Mouse (Mus musculus): ENCODE results near the gene Syt1. TPM values are rescaled to one million over a fixed set of nuclear protein-coding genes. Genes with fewer than 3 reads are reported as not detected.

Gene Syt1
- polyA plus RNA-seq, 1 experiment from 2014 or later, result 1.0 TPM

DNA sequence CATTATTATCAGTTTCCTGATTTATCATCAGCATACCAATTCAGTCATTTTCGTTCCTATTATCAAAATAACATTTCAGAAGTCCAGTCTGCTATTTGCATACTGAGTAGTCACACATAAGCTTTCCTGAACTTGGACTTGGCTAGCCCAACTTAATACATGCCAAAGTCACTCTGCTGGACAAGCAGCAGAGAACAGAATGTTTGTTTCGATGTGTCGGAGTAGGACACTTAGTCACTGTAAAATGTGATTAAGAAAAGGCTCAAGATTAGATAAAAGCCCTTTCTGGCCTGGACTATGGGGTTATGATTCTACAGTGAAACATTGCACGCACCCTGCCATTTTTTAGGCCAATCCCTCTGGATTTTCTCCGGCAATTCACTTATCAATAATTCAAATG is 114.3 kb downstream of the Syt1 start:
- H3K27ac ChIP-seq (ENCODE audit: low read depth, low read length), result no peak overlapping the region
- no peaks in the 10 kb centered on the region for H3K36me3 ChIP-seq (ENCODE audit: control insufficient read depth, insufficient read depth, low read length)
- ATAC-seq (ENCODE audit: low FRiP score, low TSS enrichment), result no peak
- H3K4me3 ChIP-seq (ENCODE audit: low read length), result no peak overlapping the region
- H3K4me1 ChIP-seq (ENCODE audit: control insufficient read depth, insufficient read depth, low read length), result no peaks in the 10 kb centered on the region
- no peak overlapping the region for H3K9ac ChIP-seq (ENCODE audit: low read depth, low read length)
- WGBS, result 85% methylated on average over 5 of the region's 5 CpGs
- no peaks in the 10 kb centered on the region for H3K9me3 ChIP-seq (ENCODE audit: control insufficient read depth, low read length)
- no peak overlapping the region for H3K4me2 ChIP-seq (replicated peaks; ENCODE audit: low read depth, low read length)
- no peaks in the 10 kb centered on the region for H3K27me3 ChIP-seq (ENCODE audit: control insufficient read depth, insufficient read depth, low read length)

DNA sequence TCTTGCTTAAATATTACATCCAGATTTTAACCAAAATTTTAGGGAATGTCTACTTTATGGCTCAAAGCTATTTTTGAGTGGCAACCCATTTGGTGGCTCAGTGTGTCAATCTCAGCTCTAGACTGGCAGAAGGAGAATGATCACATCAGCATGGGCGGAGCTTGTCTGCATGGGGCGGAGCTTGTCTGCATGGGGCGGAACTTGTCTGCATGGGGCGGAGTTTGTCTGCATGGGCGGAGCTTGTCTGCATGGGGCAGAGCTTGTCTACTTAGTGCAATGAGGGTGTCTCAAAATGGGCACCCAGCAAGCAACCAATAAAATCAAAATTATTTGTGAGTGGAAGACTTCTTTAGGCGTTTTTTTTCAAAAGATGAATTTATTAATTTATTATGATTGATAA is 117.5 kb downstream of the Syt1 start:
- Histone ChIP-seq H3K27me3 (ENCODE audit: control insufficient read depth, insufficient read depth, low read length) (no peaks in the 10 kb centered on the region), H3K4me3 (ENCODE audit: low read length) (no peak overlapping the region), H3K9me3 (ENCODE audit: control insufficient read depth, low read length) (no peaks in the 10 kb centered on the region), H3K36me3 (ENCODE audit: control insufficient read depth, insufficient read depth, low read length) (no peaks in the 10 kb centered on the region), H3K9ac (ENCODE audit: low read depth, low read length) (no peak overlapping the region), H3K27ac (ENCODE audit: low read depth, low read length) (no peak overlapping the region), H3K4me1 (ENCODE audit: control insufficient read depth, insufficient read depth, low read length) (no peaks in the 10 kb centered on the region), H3K4me2 (replicated peaks; ENCODE audit: low read depth, low read length) (no peak overlapping the region)
- WGBS, result 91% methylated on average over 6 of the region's 6 CpGs
- ATAC-seq (ENCODE audit: low FRiP score, low TSS enrichment), result no peak

DNA sequence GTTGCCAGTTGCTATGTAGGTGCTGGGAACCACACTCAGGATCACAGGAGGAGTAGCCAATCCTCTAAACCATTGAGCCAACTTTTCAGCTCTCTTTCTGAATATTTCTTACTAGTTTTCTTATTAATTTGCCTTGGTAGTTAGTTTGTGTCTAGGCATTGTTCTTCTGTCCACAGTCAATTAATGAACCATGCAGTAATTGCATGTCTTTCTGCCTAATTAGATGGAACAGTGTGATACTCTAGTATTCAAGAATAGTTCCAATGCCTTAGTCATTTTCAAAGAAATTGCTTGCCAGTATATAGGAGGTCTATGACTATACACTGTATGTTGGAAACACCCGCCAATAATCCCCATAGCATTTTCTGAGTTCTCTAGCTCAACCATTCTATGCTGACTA is 118.3 kb downstream of the Syt1 start:
- no peaks in the 10 kb centered on the region for H3K9me3 ChIP-seq (ENCODE audit: control insufficient read depth, low read length)
- no peaks in the 10 kb centered on the region for H3K27me3 ChIP-seq (ENCODE audit: control insufficient read depth, insufficient read depth, low read length)
- WGBS, result 93% methylated on average over 1 of the region's 1 CpGs
- no peak for ATAC-seq (ENCODE audit: low FRiP score, low TSS enrichment)
- H3K4me2 ChIP-seq (replicated peaks; ENCODE audit: low read depth, low read length), result no peak overlapping the region
- no peak overlapping the region for H3K27ac ChIP-seq (ENCODE audit: low read depth, low read length)
- no peaks in the 10 kb centered on the region for H3K4me1 ChIP-seq (ENCODE audit: control insufficient read depth, insufficient read depth, low read length)
- H3K36me3 ChIP-seq (ENCODE audit: control insufficient read depth, insufficient read depth, low read length), result no peaks in the 10 kb centered on the region
- no peak overlapping the region for H3K4me3 ChIP-seq (ENCODE audit: low read length)
- no peak overlapping the region for H3K9ac ChIP-seq (ENCODE audit: low read depth, low read length)

DNA sequence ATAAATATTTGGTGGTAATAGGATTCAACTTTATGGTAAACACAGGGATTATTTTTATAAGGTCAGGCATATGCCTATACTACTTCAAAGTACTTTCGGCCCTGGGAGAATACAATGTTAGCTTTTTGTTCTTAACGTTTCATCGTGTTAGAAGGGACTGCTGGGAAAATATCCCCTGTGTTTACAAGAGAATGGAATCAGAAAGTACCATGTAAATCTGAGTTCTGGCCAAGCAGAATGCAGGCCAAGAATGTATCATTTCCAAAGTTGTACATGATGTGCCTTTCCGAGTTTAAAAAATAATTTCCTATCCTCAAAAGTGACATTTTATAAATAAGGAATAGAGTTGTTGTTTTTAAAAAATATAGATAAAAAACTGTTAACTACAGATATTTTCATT is 121.7 kb downstream of the Syt1 start:
- H3K27me3 ChIP-seq (ENCODE audit: control insufficient read depth, insufficient read depth, low read length), result no peaks in the 10 kb centered on the region
- no peaks in the 10 kb centered on the region for H3K36me3 ChIP-seq (ENCODE audit: control insufficient read depth, insufficient read depth, low read length)
- no peaks in the 10 kb centered on the region for H3K4me1 ChIP-seq (ENCODE audit: control insufficient read depth, insufficient read depth, low read length)
- ATAC-seq (ENCODE audit: low FRiP score, low TSS enrichment), result no peak
- H3K4me3 ChIP-seq (ENCODE audit: low read length), result no peak overlapping the region
- no peak overlapping the region for H3K4me2 ChIP-seq (replicated peaks; ENCODE audit: low read depth, low read length)
- H3K27ac ChIP-seq (ENCODE audit: low read depth, low read length), result no peak overlapping the region
- WGBS, result 86% methylated on average over 4 of the region's 4 CpGs
- no peaks in the 10 kb centered on the region for H3K9me3 ChIP-seq (ENCODE audit: control insufficient read depth, low read length)
- H3K9ac ChIP-seq (ENCODE audit: low read depth, low read length), result no peak overlapping the region

DNA sequence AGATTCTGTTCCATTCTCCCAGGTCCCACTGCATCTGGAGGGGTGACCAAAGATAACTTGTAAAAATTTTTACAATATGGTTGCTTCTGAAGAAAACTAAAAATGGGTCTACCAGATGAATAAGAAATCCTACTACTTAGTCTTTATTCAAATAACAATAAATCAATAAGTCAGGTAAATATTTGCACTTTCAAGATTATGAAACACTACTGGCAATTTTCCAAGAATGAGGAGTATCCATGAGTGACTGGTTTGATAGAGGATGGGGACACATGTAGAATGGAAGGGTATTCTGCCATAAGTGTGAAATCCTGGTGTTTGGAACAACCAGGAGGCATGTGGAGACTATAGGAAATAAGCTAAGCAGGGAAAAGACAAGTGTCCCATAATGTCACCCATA is 124.0 kb downstream of the Syt1 start:
- Histone ChIP-seq H3K27me3 (ENCODE audit: control insufficient read depth, insufficient read depth, low read length) (no peaks in the 10 kb centered on the region), H3K36me3 (ENCODE audit: control insufficient read depth, insufficient read depth, low read length) (no peaks in the 10 kb centered on the region), H3K4me1 (ENCODE audit: control insufficient read depth, insufficient read depth, low read length) (no peaks in the 10 kb centered on the region), H3K27ac (ENCODE audit: low read depth, low read length) (no peak overlapping the region), H3K4me3 (ENCODE audit: low read length) (no peak overlapping the region), H3K9me3 (ENCODE audit: control insufficient read depth, low read length) (no peaks in the 10 kb centered on the region), H3K9ac (ENCODE audit: low read depth, low read length) (no peak overlapping the region), H3K4me2 (replicated peaks; ENCODE audit: low read depth, low read length) (no peak overlapping the region)
- ATAC-seq (ENCODE audit: low FRiP score, low TSS enrichment), result no peak

DNA sequence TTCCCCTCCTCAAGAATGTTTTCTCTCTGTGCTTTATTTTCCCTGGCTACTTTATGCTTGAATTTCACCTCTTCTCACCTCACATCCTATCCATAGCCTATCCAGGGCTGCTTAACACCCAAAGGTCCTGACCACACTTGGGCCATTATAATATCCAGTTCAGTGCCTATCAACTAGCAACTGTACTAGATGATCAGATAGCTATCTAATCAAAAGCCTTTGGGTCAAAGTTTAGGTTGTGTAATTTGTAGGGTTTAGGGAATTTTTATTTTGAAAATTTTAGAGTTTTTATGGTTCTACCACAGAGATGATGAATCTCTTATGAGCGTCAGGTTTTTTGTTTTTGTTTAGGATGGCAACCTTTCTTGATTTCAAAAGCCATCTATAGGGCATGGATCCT is 125.0 kb downstream of the Syt1 start:
- Histone ChIP-seq H3K36me3 (ENCODE audit: control insufficient read depth, insufficient read depth, low read length) (no peaks in the 10 kb centered on the region), H3K9ac (ENCODE audit: low read depth, low read length) (no peak overlapping the region), H3K9me3 (ENCODE audit: control insufficient read depth, low read length) (no peaks in the 10 kb centered on the region), H3K27ac (ENCODE audit: low read depth, low read length) (no peak overlapping the region), H3K4me1 (ENCODE audit: control insufficient read depth, insufficient read depth, low read length) (no peaks in the 10 kb centered on the region), H3K27me3 (ENCODE audit: control insufficient read depth, insufficient read depth, low read length) (no peaks in the 10 kb centered on the region), H3K4me3 (ENCODE audit: low read length) (no peak overlapping the region), H3K4me2 (replicated peaks; ENCODE audit: low read depth, low read length) (no peak overlapping the region)
- no peak for ATAC-seq (ENCODE audit: low FRiP score, low TSS enrichment)
- WGBS, result 90% methylated on average over 1 of the region's 1 CpGs

DNA sequence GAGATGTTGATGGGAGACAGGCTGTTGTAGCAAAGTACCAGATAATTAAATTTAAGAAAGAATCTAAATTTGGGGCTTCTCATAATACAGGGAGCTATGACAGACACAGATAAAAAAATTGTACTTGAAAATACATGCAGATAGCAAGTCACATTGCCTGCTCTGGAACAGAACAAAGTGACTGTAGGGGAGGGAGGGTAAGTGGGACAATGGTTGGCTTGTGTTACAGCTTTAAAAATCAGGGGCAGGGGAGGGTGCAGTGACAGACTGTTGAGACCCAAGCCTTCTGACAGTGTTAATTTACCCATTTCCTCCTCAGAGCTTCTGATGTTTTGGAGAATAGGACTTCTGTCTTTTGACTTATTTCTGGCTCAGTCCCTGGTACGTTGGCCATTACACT is 126.3 kb downstream of the Syt1 start:
- no peaks in the 10 kb centered on the region for H3K9me3 ChIP-seq (ENCODE audit: control insufficient read depth, low read length)
- no peak overlapping the region for H3K4me3 ChIP-seq (ENCODE audit: low read length)
- no peak overlapping the region for H3K9ac ChIP-seq (ENCODE audit: low read depth, low read length)
- no peaks in the 10 kb centered on the region for H3K4me1 ChIP-seq (ENCODE audit: control insufficient read depth, insufficient read depth, low read length)
- no peak overlapping the region for H3K4me2 ChIP-seq (replicated peaks; ENCODE audit: low read depth, low read length)
- 57% methylated on average over 1 of the region's 1 CpGs for WGBS
- no peaks in the 10 kb centered on the region for H3K27me3 ChIP-seq (ENCODE audit: control insufficient read depth, insufficient read depth, low read length)
- H3K36me3 ChIP-seq (ENCODE audit: control insufficient read depth, insufficient read depth, low read length), result no peaks in the 10 kb centered on the region
- no peak overlapping the region for H3K27ac ChIP-seq (ENCODE audit: low read depth, low read length)
- ATAC-seq (ENCODE audit: low FRiP score, low TSS enrichment), result no peak

DNA sequence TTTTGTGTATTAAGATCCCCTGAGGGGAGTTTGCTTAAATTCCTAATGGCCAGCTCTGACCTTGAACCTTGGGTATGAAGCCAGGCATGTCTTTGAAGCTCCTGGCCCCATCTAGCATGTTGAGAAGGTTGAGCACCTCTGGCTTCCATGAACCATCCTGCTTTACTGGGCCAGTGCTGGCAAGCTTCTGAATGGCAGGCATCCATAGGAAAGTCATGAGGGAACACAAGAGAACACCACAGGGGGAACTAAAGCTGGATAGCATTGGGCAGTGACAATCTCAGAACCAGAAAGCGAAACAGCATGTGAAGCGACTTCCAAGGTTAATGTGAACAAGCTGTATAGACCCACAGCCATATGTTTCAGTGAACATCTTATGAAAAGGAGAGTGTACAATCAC is 130.4 kb downstream of the Syt1 start:
- H3K27ac ChIP-seq (ENCODE audit: low read depth, low read length), result no peak overlapping the region
- no peaks in the 10 kb centered on the region for H3K27me3 ChIP-seq (ENCODE audit: control insufficient read depth, insufficient read depth, low read length)
- H3K9ac ChIP-seq (ENCODE audit: low read depth, low read length), result no peak overlapping the region
- 90% methylated on average over 2 of the region's 2 CpGs for WGBS
- H3K9me3 ChIP-seq (ENCODE audit: control insufficient read depth, low read length), result no peaks in the 10 kb centered on the region
- H3K4me1 ChIP-seq (ENCODE audit: control insufficient read depth, insufficient read depth, low read length), result no peaks in the 10 kb centered on the region
- ATAC-seq (ENCODE audit: low FRiP score, low TSS enrichment), result no peak
- no peak overlapping the region for H3K4me3 ChIP-seq (ENCODE audit: low read length)
- H3K36me3 ChIP-seq (ENCODE audit: control insufficient read depth, insufficient read depth, low read length), result no peaks in the 10 kb centered on the region
- no peak overlapping the region for H3K4me2 ChIP-seq (replicated peaks; ENCODE audit: low read depth, low read length)

DNA sequence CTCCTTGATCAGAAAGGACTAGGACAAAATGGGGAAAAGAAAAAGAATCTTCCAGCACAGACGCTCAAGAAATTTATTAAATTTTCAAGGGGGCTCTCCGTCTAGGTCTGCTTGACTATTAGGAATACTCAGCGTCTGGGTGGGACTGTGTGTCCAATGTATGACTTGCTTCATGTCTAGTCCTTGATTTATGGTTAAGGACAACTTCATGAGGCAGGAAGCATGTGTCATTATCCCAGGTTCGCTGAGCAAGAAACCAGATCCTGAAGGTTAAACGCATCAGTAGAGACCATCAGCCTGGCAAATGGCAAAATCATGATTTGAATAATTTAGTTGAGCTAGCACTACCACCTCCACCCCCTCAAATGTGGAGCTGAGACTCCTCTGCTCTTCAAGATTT is 135.1 kb downstream of the Syt1 start:
- Histone ChIP-seq H3K4me2 (replicated peaks; ENCODE audit: low read depth, low read length) (no peak overlapping the region), H3K9me3 (ENCODE audit: control insufficient read depth, low read length) (no peaks in the 10 kb centered on the region), H3K4me1 (ENCODE audit: control insufficient read depth, insufficient read depth, low read length) (no peaks in the 10 kb centered on the region), H3K9ac (ENCODE audit: low read depth, low read length) (no peak overlapping the region), H3K36me3 (ENCODE audit: control insufficient read depth, insufficient read depth, low read length) (no peaks in the 10 kb centered on the region), H3K27ac (ENCODE audit: low read depth, low read length) (no peak overlapping the region), H3K4me3 (ENCODE audit: low read length) (no peak overlapping the region), H3K27me3 (ENCODE audit: control insufficient read depth, insufficient read depth, low read length) (no peaks in the 10 kb centered on the region)
- peak; percentile 81 for ATAC-seq (ENCODE audit: low FRiP score, low TSS enrichment)
- WGBS, result 44% methylated on average over 5 of the region's 5 CpGs

DNA sequence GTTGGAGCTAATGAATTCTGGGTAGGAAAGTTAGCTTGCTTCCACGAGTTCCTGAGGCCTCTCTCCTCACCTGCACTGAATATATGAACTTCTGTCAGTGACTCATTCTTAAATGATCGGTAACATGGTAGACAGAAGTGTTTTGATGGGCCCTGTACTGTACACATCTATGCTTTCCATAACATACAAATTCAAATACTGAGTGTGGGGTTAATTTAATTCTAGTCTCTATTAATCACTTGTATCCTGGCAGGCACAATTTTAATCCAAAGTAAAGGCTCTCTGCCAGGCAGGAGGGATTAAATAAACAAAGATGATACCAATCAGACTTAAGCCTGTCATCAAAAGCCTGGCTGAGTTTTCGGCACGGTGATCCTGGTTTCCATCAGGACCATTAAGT is 136.1 kb downstream of the Syt1 start:
- no peaks in the 10 kb centered on the region for H3K4me1 ChIP-seq (ENCODE audit: control insufficient read depth, insufficient read depth, low read length)
- H3K27ac ChIP-seq (ENCODE audit: low read depth, low read length), result no peak overlapping the region
- H3K36me3 ChIP-seq (ENCODE audit: control insufficient read depth, insufficient read depth, low read length), result no peaks in the 10 kb centered on the region
- WGBS, result 40% methylated on average over 4 of the region's 4 CpGs
- no peak overlapping the region for H3K9ac ChIP-seq (ENCODE audit: low read depth, low read length)
- H3K9me3 ChIP-seq (ENCODE audit: control insufficient read depth, low read length), result no peaks in the 10 kb centered on the region
- ATAC-seq (ENCODE audit: low FRiP score, low TSS enrichment), result 0 out of 2 replicates have a peak, but pooled peaks have one; percentile 20
- H3K4me2 ChIP-seq (replicated peaks; ENCODE audit: low read depth, low read length), result no peak overlapping the region
- no peak overlapping the region for H3K4me3 ChIP-seq (ENCODE audit: low read length)
- H3K27me3 ChIP-seq (ENCODE audit: control insufficient read depth, insufficient read depth, low read length), result no peaks in the 10 kb centered on the region
